Mouse (Mus musculus): ENCODE measurements around the gene Olfr112. TPM values are rescaled to one million over a fixed set of nuclear protein-coding genes. Genes with fewer than 3 reads are reported as not detected.
"Not testable (repeated sequence)": the region's sequence is repeated elsewhere in the genome, so short reads cannot be mapped to it uniquely, and the experiment has no call there.

Olfr112 gene
- not detected in 2 replicates for total RNA-seq (2014; fragmentation: Nextera tagmentation)
- total RNA-seq (2017): 0.05 and 0.12 TPM in 2 replicates
- not detected in 2 replicates for polyA plus RNA-seq (2012)

- Histone ChIP-seq H3K27me3 (ENCODE audit: insufficient read depth, low read length) (no peaks in the 10 kb centered on the region), H3K4me1 (ENCODE audit: insufficient read depth, low read depth, low read length) (no peaks in the 10 kb centered on the region), H3K36me3 (replicated peaks) (no peaks in the 10 kb centered on the region), H3K9me3 (replicated peaks) (0 out of 2 replicates have a peak, but pooled peaks cover 2% of the 10 kb centered on the region), H3K4me3 (ENCODE audit: low read depth, low read length) (no peak within 1 kb of the TSS)
- no peak for TF ChIP-seq POLR2AphosphoS5 (IDR thresholded peaks at IDR 0.05; ENCODE audit: insufficient replicate concordance, low read depth, low read length)
- TF ChIP-seq GATA1 (IDR thresholded peaks at IDR 0.05; ENCODE audit: borderline replicate concordance, low read length): no peak
- no peak for DNase-seq (ENCODE audit: low spot score)
- ATAC-seq (ENCODE audit: extremely low read depth, insufficient number of reproducible peaks, low FRiP score, poor library complexity, severe bottlenecking): no peak
Observed at GRCm38 (mm10) chr17:37569351-37569750, at the start of gene Olfr112. Gene Olfr112 (minus strand): TSS chr17:37569451.

DNA sequence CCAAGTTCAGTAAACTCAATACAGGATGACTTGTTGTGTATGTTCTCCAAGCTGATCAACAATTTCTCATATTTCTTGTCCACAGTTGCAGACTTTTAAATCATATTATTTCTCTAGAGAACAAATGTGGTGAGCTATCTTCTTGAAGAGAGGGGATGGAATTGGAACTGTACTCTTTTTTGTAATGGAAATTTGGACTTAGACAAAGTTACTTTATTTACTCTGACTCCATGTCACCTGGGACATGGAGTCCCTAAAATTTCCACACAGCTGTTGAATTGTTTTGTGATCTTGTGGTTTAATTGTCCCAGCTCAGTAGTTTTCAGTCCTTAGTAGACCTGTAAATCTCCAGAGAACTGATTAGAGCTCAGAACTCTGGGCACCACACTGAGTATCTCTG lies 23.4 kb upstream of the Olfr112 start, which contains the start of gene Olfr114:
TSS of gene Olfr114 (minus strand) at position 101 of the 400 bp plus-strand sequence.
- Histone ChIP-seq H3K36me3 (replicated peaks) (no peaks in the 10 kb centered on the region), H3K27me3 (ENCODE audit: insufficient read depth, low read length) (no peaks in the 10 kb centered on the region), H3K9me3 (replicated peaks) (no peaks in the 10 kb centered on the region), H3K4me1 (ENCODE audit: insufficient read depth, low read depth, low read length) (no peaks in the 10 kb centered on the region), H3K4me3 (ENCODE audit: low read depth, low read length) (no peak within 1 kb of the TSS)
- no peak for DNase-seq (ENCODE audit: low spot score)
- TF ChIP-seq TAL1 (conservative IDR thresholded peaks at IDR 0.05; ENCODE audit: low read depth, low read length) (no peak), CTCF (IDR thresholded peaks at IDR 0.05; ENCODE audit: low read depth, low read length) (no peak), GATA1 (IDR thresholded peaks at IDR 0.05; ENCODE audit: borderline replicate concordance, low read length) (no peak), GATA2 (IDR thresholded peaks at IDR 0.05; ENCODE audit: borderline replicate concordance, low read depth, low read length) (no peak), POLR2AphosphoS5 (IDR thresholded peaks at IDR 0.05; ENCODE audit: insufficient replicate concordance, low read depth, low read length) (no peak)
- ATAC-seq (ENCODE audit: extremely low read depth, insufficient number of reproducible peaks, low FRiP score, poor library complexity, severe bottlenecking): no peak

DNA sequence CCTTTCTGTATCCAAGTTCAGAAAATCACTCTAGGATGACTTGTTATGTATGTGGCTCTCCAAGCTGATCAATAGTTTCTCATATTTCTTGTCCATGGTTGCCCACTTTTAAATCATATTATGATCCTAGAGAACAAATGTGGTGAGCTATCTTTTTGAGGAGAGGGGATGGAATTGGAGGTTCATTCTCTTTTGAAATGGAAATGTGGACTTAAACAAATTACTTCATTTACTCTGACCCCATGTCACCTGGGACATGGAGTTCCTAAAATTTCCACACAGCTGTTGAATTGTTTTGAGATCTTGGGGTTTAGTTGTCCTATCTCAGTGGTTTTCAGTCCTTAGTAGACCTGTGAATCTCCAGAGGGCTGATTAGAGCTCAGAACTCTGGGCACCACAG lies 8.3 kb upstream of the Olfr112 start, which contains the start of gene Olfr113:
TSS of gene Olfr113 (minus strand) at position 101 of the 400 bp plus-strand sequence.
- no peak for TF ChIP-seq TAL1 (conservative IDR thresholded peaks at IDR 0.05; ENCODE audit: low read depth, low read length)
- TF ChIP-seq GATA2 (IDR thresholded peaks at IDR 0.05; ENCODE audit: borderline replicate concordance, low read depth, low read length): no peak
- no peak for TF ChIP-seq POLR2AphosphoS5 (IDR thresholded peaks at IDR 0.05; ENCODE audit: insufficient replicate concordance, low read depth, low read length)
- no peak for TF ChIP-seq GATA1 (IDR thresholded peaks at IDR 0.05; ENCODE audit: borderline replicate concordance, low read length)
- no peak for TF ChIP-seq CTCF (IDR thresholded peaks at IDR 0.05; ENCODE audit: low read depth, low read length)
- no peak for DNase-seq (ENCODE audit: low spot score)
- Histone ChIP-seq H3K4me3 (ENCODE audit: low read depth, low read length) (no peak within 1 kb of the TSS), H3K4me1 (ENCODE audit: insufficient read depth, low read depth, low read length) (no peaks in the 10 kb centered on the region), H3K9me3 (replicated peaks) (no peaks in the 10 kb centered on the region), H3K27me3 (ENCODE audit: insufficient read depth, low read length) (no peaks in the 10 kb centered on the region), H3K36me3 (replicated peaks) (no peaks in the 10 kb centered on the region)
- ATAC-seq (ENCODE audit: extremely low read depth, insufficient number of reproducible peaks, low FRiP score, poor library complexity, severe bottlenecking): no peak

GRCm38 (mm10) chr17:37558913-37559615 lies 10.2 kb downstream of the Olfr112 start:
- Histone ChIP-seq H3K36me3 (replicated peaks) (no peaks in the 10 kb centered on the region), H3K27me3 (ENCODE audit: insufficient read depth, low read length) (no peaks in the 10 kb centered on the region), H3K4me1 (ENCODE audit: insufficient read depth, low read depth, low read length) (no peaks in the 10 kb centered on the region), H3K9me3 (replicated peaks) (no peaks in the 10 kb centered on the region), H3K4me3 (ENCODE audit: low read depth, low read length) (no peak overlapping the region)
- ATAC-seq (ENCODE audit: extremely low read depth, insufficient number of reproducible peaks, low FRiP score, poor library complexity, severe bottlenecking) (no peak), DNase-seq (ENCODE audit: low spot score) (no peak)
- TF ChIP-seq CTCF (IDR thresholded peaks at IDR 0.05; ENCODE audit: low read depth, low read length): no peak
- TF ChIP-seq GATA2 (IDR thresholded peaks at IDR 0.05; ENCODE audit: borderline replicate concordance, low read depth, low read length): no peak
- TF ChIP-seq POLR2AphosphoS5 (IDR thresholded peaks at IDR 0.05; ENCODE audit: insufficient replicate concordance, low read depth, low read length): no peak
- no peak for TF ChIP-seq GATA1 (IDR thresholded peaks at IDR 0.05; ENCODE audit: borderline replicate concordance, low read length)
- TF ChIP-seq TAL1 (conservative IDR thresholded peaks at IDR 0.05; ENCODE audit: low read depth, low read length): no peak

GRCm38 (mm10) chr17:37543800-37544435 lies 25.3 kb downstream of the Olfr112 start:
- no peak overlapping the region for H3K4me3 ChIP-seq (ENCODE audit: low read depth, low read length)
- no peak for DNase-seq (ENCODE audit: low spot score)
- H3K4me1 ChIP-seq (ENCODE audit: insufficient read depth, low read depth, low read length): no peaks in the 10 kb centered on the region
- no peaks in the 10 kb centered on the region for H3K36me3 ChIP-seq (replicated peaks)
- no peaks in the 10 kb centered on the region for H3K9me3 ChIP-seq (replicated peaks)
- no peaks in the 10 kb centered on the region for H3K27me3 ChIP-seq (ENCODE audit: insufficient read depth, low read length)
- TF ChIP-seq CTCF (IDR thresholded peaks at IDR 0.05; ENCODE audit: low read depth, low read length): no peak
- no peak for ATAC-seq (ENCODE audit: extremely low read depth, insufficient number of reproducible peaks, low FRiP score, poor library complexity, severe bottlenecking)

GRCm38 (mm10) chr17:37541454-37542119 lies 27.7 kb downstream of the Olfr112 start:
- TF ChIP-seq CTCF (IDR thresholded peaks at IDR 0.05; ENCODE audit: low read depth, low read length): no peak
- no peak for TF ChIP-seq POLR2AphosphoS5 (IDR thresholded peaks at IDR 0.05; ENCODE audit: insufficient replicate concordance, low read depth, low read length)
- no peak for TF ChIP-seq GATA1 (IDR thresholded peaks at IDR 0.05; ENCODE audit: borderline replicate concordance, low read length)
- ATAC-seq (ENCODE audit: extremely low read depth, insufficient number of reproducible peaks, low FRiP score, poor library complexity, severe bottlenecking) (no peak), DNase-seq (ENCODE audit: low spot score) (no peak)
- no peaks in the 10 kb centered on the region for H3K9me3 ChIP-seq (replicated peaks)
- no peaks in the 10 kb centered on the region for H3K27me3 ChIP-seq (ENCODE audit: insufficient read depth, low read length)
- H3K4me3 ChIP-seq (ENCODE audit: low read depth, low read length): no peak overlapping the region
- no peaks in the 10 kb centered on the region for H3K4me1 ChIP-seq (ENCODE audit: insufficient read depth, low read depth, low read length)
- H3K36me3 ChIP-seq (replicated peaks): no peaks in the 10 kb centered on the region

DNA sequence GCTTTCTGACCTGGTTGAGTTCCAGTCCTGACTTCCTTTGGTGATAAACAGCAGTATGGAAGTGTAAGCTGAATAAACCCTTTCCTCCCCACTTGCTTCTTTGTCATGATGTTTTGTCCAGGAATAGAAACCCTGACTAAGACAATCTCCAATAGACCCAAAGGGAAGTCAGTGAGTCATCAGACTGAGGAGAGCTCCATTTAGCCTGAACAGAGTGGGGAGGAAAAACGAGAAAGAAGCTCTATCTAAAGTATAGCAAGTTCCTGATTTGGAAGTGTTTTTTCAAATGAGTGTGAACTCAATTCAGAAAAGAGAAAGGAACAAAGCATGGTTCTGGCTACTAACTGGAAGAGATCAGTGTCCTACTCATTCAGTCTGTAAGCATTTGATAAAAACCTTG lies 30.8 kb downstream of the Olfr112 start:
- DNase-seq (ENCODE audit: low spot score); H3K36me3 ChIP-seq (replicated peaks); ATAC-seq (ENCODE audit: extremely low read depth, insufficient number of reproducible peaks, low FRiP score, poor library complexity, severe bottlenecking); H3K4me3 ChIP-seq (ENCODE audit: low read depth, low read length); H3K9me3 ChIP-seq (replicated peaks); H3K4me1 ChIP-seq (ENCODE audit: insufficient read depth, low read depth, low read length); H3K27me3 ChIP-seq (ENCODE audit: insufficient read depth, low read length): not testable (repeated sequence)
